Mouse (Mus musculus): ENCODE measurements around the gene Nudt5. TPM values are rescaled to one million over a fixed set of nuclear protein-coding genes. Genes with fewer than 3 reads are reported as not detected.
A peak's percentile ranks its signal among the peaks of the same experiment; 100 is the strongest.

The Nudt5 gene
- polyA plus RNA-seq, 1 experiment: 16.9 TPM

DNA sequence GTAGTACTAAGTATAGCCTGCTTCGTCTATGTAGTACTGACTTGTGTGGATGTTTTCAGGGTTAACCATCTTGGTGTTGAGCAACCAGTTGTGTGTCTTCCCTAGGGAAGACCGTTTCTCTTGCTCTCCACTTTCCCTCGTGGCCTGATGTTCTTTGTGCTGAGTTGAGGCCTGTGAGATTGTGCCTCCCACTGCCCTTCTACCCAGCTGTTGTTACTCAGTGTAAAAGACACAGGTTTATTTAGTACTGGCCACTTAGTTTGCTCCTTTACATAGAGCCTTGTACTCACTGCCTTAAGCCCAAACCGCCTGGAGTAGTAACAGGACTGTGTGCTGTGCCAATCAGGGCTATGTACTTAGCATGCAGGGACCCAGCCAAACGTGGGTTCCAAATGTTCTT is 7.0 kb downstream of the Nudt5 start:
- H3K4me3 ChIP-seq (replicated peaks): no peak overlapping the region
- peaks cover 80% of the 10 kb centered on the region for H3K36me3 ChIP-seq (replicated peaks; ENCODE audit: low read length)
- TF ChIP-seq FLI1 (IDR thresholded peaks at IDR 0.05; ENCODE audit: low read length) (no peak), GATA1 (IDR thresholded peaks at IDR 0.05; ENCODE audit: borderline replicate concordance, low read length) (no peak)

GRCm38 (mm10) chr2:5862834-5863233 is 18.0 kb downstream of the Nudt5 start, which contains the start of gene Gm13199:
Gene Gm13199 (minus strand): TSS chr2:5862934.
- no peaks in the 10 kb centered on the region for H3K4me1 ChIP-seq
- TF ChIP-seq GATA1 (IDR thresholded peaks at IDR 0.05; ENCODE audit: borderline replicate concordance, low read length): no peak
- no peak for TF ChIP-seq FLI1 (IDR thresholded peaks at IDR 0.05; ENCODE audit: low read length)
- H3K9me3 ChIP-seq: no peaks in the 10 kb centered on the region
- H3K27me3 ChIP-seq (replicated peaks): no peaks in the 10 kb centered on the region
- H3K36me3 ChIP-seq (replicated peaks; ENCODE audit: low read length): peaks cover 97% of the 10 kb centered on the region
- no peak within 1 kb of the TSS for H3K4me3 ChIP-seq (replicated peaks)

More for the DNA sequence above, 7.0 kb downstream of the Nudt5 start:
- Histone ChIP-seq H3K27me3 (replicated peaks) (no peaks in the 10 kb centered on the region), H3K4me1 (peaks cover 63% of the 10 kb centered on the region), H3K9me3 (no peaks in the 10 kb centered on the region)

DNA sequence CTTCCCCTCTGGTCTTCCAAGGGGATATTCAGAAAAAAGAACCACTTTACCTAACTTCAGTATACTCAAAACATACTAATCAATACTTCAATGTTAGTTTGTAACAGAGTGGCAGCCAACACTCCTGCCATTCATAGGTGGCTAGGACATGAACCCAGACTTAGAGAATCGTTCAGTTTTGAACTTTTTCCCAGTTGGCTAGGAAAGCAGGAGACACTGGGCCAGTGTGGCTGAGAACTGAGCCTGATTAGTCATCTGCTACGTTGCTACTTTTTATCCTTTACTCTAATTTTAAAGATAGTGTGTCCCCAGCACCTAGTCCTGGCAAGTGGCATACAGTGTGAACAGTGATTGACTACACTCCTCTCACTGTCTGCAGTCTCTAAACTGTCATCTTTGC is 22.9 kb downstream of the Nudt5 start:
- no peaks in the 10 kb centered on the region for H3K27me3 ChIP-seq (replicated peaks)
- H3K36me3 ChIP-seq (replicated peaks; ENCODE audit: low read length): peaks cover 89% of the 10 kb centered on the region
- no peaks in the 10 kb centered on the region for H3K4me1 ChIP-seq
- H3K4me3 ChIP-seq (replicated peaks): no peak overlapping the region
- TF ChIP-seq FLI1 (IDR thresholded peaks at IDR 0.05; ENCODE audit: low read length) (no peak), GATA1 (IDR thresholded peaks at IDR 0.05; ENCODE audit: borderline replicate concordance, low read length) (no peak)
- no peaks in the 10 kb centered on the region for H3K9me3 ChIP-seq

- Histone ChIP-seq H3K9me3 (no peaks in the 10 kb centered on the region), H3K36me3 (replicated peaks; ENCODE audit: low read length) (peaks cover 89% of the 10 kb centered on the region), H3K4me3 (replicated peaks) (no peak overlapping the region), H3K4me1 (no peaks in the 10 kb centered on the region), H3K27me3 (replicated peaks) (no peaks in the 10 kb centered on the region)
- TF ChIP-seq FLI1 (IDR thresholded peaks at IDR 0.05; ENCODE audit: low read length): no peak
- no peak for TF ChIP-seq GATA1 (IDR thresholded peaks at IDR 0.05; ENCODE audit: borderline replicate concordance, low read length)
These were observed 24.9 kb downstream of the Nudt5 start for GRCm38 (mm10) chr2:5869746-5870145.

- Histone ChIP-seq H3K36me3 (replicated peaks; ENCODE audit: low read length) (peaks cover 92% of the 10 kb centered on the region), H3K4me3 (replicated peaks) (no peak overlapping the region), H3K9me3 (no peaks in the 10 kb centered on the region), H3K4me1 (no peaks in the 10 kb centered on the region), H3K27me3 (replicated peaks) (no peaks in the 10 kb centered on the region)
- TF ChIP-seq FLI1 (IDR thresholded peaks at IDR 0.05; ENCODE audit: low read length): no peak
- no peak for TF ChIP-seq GATA1 (IDR thresholded peaks at IDR 0.05; ENCODE audit: borderline replicate concordance, low read length)
These were observed 32.6 kb downstream of the Nudt5 start for GRCm38 (mm10) chr2:5877446-5877845.

GRCm38 (mm10) chr2:5888865-5889264 is 44.0 kb downstream of the Nudt5 start:
- peaks cover 35% of the 10 kb centered on the region for H3K4me1 ChIP-seq
- H3K36me3 ChIP-seq (replicated peaks; ENCODE audit: low read length): peaks cover 75% of the 10 kb centered on the region
- H3K4me3 ChIP-seq (replicated peaks): peak overlapping the region; percentile 48
- H3K27me3 ChIP-seq (replicated peaks): no peaks in the 10 kb centered on the region
- H3K9me3 ChIP-seq: no peaks in the 10 kb centered on the region
- TF ChIP-seq GATA1 (IDR thresholded peaks at IDR 0.05; ENCODE audit: borderline replicate concordance, low read length) (no peak), FLI1 (IDR thresholded peaks at IDR 0.05; ENCODE audit: low read length) (no peak)

DNA sequence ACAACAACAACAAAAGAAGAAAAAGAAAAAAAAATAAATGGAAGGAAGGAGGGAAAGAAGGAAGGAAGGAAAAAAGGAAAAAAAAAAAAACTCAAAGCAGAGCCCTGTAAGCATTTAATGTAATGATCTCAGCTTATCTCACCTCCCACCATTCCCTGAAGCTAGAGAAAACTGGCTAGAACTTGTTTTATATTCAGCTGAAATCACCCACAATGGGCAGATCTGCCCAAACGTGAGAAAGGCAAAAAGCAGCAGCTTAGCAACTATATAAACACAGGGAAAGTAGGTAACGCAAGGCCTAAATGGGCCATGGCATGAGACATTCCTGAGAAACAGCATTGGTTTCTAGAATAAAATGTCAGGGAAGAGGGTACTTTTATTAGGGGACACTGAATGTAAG is 44.6 kb downstream of the Nudt5 start:
- Histone ChIP-seq H3K9me3 (no peaks in the 10 kb centered on the region), H3K36me3 (replicated peaks; ENCODE audit: low read length) (peaks cover 72% of the 10 kb centered on the region), H3K27me3 (replicated peaks) (no peaks in the 10 kb centered on the region), H3K4me3 (replicated peaks) (no peak overlapping the region), H3K4me1 (peaks cover 39% of the 10 kb centered on the region)
- TF ChIP-seq GATA1 (IDR thresholded peaks at IDR 0.05; ENCODE audit: borderline replicate concordance, low read length) (no peak), FLI1 (IDR thresholded peaks at IDR 0.05; ENCODE audit: low read length) (no peak)

GRCm38 (mm10) chr2:5894296-5894695 is 49.5 kb downstream of the Nudt5 start:
- no peak for TF ChIP-seq FLI1 (IDR thresholded peaks at IDR 0.05; ENCODE audit: low read length)
- Histone ChIP-seq H3K4me1 (peaks cover 23% of the 10 kb centered on the region), H3K9me3 (no peaks in the 10 kb centered on the region), H3K4me3 (replicated peaks) (peak overlapping the region; percentile 97), H3K27me3 (replicated peaks) (peaks cover 3% of the 10 kb centered on the region), H3K36me3 (replicated peaks; ENCODE audit: low read length) (peaks cover 28% of the 10 kb centered on the region)

DNA sequence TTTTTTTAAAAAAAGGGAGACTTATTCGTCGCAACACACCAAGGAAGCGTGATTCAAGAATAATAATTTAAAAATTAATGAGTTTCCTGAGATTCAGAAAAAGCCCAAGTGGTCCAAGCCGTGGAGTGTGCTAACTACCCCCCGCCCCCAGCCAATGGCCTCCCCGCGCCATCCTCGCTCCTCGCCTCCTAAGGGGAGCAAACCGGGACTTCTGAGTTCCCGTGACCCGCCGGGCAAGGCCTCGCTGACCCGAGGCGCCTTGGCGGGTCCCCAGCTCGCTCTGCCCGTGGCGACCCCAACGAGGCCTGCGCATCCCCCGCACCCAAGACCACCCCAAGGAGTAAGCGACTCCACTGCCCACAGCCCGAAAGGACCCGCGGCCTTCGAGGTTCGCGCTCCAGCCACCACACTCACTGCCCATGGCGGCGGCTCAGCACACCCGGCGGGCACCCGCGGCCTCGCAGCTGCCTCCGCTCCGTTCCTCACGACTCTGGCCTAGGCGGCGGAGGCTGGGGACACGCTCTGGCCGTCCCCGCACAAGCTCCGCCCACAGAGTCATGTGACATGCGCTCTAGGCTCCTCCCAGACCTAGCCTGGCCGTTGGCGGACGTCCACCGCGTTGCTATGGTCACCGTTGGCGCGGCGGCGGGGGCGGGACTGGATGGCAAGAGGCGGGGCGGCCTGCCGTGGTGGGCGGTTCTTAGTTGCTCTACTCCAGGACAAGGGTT is 50.2 kb downstream of the Nudt5 start, which contains the start of gene Sec61a2:
Gene Sec61a2, minus strand, starts transcription at position 590 of the 728 bp plus-strand sequence.
- Histone ChIP-seq H3K4me3 (replicated peaks) (peak within 1 kb of the TSS; percentile 97), H3K27me3 (replicated peaks) (peaks cover 3% of the 10 kb centered on the region), H3K4me1 (peaks cover 23% of the 10 kb centered on the region), H3K9me3 (no peaks in the 10 kb centered on the region), H3K36me3 (replicated peaks; ENCODE audit: low read length) (peaks cover 21% of the 10 kb centered on the region)
- TF ChIP-seq GATA1 (IDR thresholded peaks at IDR 0.05; ENCODE audit: borderline replicate concordance, low read length) (no peak), FLI1 (IDR thresholded peaks at IDR 0.05; ENCODE audit: low read length) (no peak)

DNA sequence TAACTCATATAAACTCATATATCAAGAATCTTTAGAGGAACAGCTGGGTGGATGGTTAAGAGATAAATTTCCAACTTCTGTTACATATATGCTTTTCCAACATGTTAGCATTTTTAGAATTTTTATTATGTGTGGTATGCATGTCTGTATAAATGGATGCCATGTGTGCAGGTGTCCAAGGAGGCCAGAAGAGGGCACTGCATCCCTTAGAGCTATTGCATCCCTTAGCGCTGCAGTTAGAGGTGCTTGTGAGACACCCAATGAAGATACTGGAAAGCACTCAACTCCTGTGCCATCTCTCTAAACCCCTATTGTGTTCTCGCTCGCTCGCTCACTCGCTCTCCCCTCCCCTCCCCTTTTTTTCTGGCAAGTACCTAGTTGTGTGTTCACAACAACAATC is 55.3 kb downstream of the Nudt5 start:
- Histone ChIP-seq H3K4me1 (no peaks in the 10 kb centered on the region; the same call in 1 of the 2 replicates), H3K4me3 (replicated peaks) (no peak overlapping the region)

More for the DNA sequence above, 55.3 kb downstream of the Nudt5 start:
- H3K9me3 ChIP-seq: no peaks in the 10 kb centered on the region
- no peak for TF ChIP-seq FLI1 (IDR thresholded peaks at IDR 0.05; ENCODE audit: low read length)
- no peaks in the 10 kb centered on the region for H3K36me3 ChIP-seq (replicated peaks; ENCODE audit: low read length)
- peaks cover 3% of the 10 kb centered on the region for H3K27me3 ChIP-seq (replicated peaks)
